In the genomic region with DNA sequence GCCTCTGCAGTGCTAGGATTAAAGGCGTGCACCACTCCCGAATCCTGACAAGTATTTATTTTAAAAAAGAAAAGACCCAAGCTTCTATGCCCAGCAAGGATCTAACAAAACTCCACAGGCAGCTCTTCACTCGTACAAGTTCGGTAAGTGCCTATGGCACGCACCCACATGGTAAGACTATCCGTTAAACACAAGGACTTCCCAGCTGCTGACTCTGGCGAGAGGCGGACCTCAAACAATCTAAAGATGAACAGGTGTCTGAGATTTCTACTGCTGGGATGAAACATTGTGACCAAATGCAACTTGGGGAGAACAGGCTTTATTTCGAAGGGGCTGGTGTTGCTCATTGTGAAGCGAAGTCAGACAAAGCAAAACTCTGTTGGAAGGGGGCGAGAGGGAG, we compare ENCODE assay signal across 34 mouse cellular contexts. TPM values are rescaled to one million over a fixed set of nuclear protein-coding genes. Genes with fewer than 3 reads are reported as not detected.
DNase-seq lines count a peak whose midpoint lies in the region; ATAC-seq and TF ChIP-seq lines count a peak whose summit lies in the region.
"Had no signal": no experiment of that assay in that cellular context is flagged by ENCODE, and none has a peak within 500 bp of the region (broad histone marks: within the 10 kb centered on the region; RNA-seq: fewer than 3 reads in every experiment).

No protein-coding gene starts in this region.

- DNase-seq in heart, adult 2 months, result no peak
- no peak for DNase-seq in heart, adult 9 months (ENCODE audit: low spot score in 2 of 2)
- DNase-seq: B cell, adult 2 months; cerebellum, adult 8-10 months; cerebellum, postnatal 25 days; kidney, adult 11 months; kidney, postnatal 25 days; liver, postnatal 0 days; lung, postnatal 36 days; right cerebral cortex, postnatal 4 days had no signal

- TF ChIP-seq CTCF in heart, adult 2 months (IDR thresholded peaks at IDR 0.05), result no peak

- H3K9ac ChIP-seq in heart, adult 2 months (ENCODE audit: low read depth, low read length), result no peak overlapping the region
- H3K9ac ChIP-seq in heart, embryonic 16.5 days (ENCODE audit: low read length), result no peak overlapping the region
- H3K9ac ChIP-seq in heart, embryonic 11.5 days (ENCODE audit: low read depth, low read length), result no peak overlapping the region
- H3K9ac ChIP-seq: embryonic facial prominence, embryonic 12.5 days; forebrain, embryonic 15.5 days; hindbrain, embryonic 14.5 days; kidney, embryonic 15.5 days; liver, embryonic 12.5 days; liver, postnatal 0 days; neural tube, embryonic 12.5 days had no signal

- no peak for TF ChIP-seq EP300 in heart, adult 2 months (IDR thresholded peaks at IDR 0.05; ENCODE audit: insufficient read depth, low read depth, low read length)

- no peaks in the 10 kb centered on the region for H3K9me3 ChIP-seq in heart, embryonic 16.5 days (replicated peaks; ENCODE audit: control insufficient read depth, low read length)
- no peaks in the 10 kb centered on the region for H3K9me3 ChIP-seq in heart, embryonic 11.5 days (replicated peaks; ENCODE audit: control insufficient read depth, low read length)
- H3K9me3 ChIP-seq: embryonic facial prominence, embryonic 12.5 days; forebrain, embryonic 10.5 days; forebrain, embryonic 15.5 days; kidney, embryonic 15.5 days; limb, embryonic 13.5 days; liver, embryonic 12.5 days; neural tube, embryonic 12.5 days had no signal

- H3K27ac ChIP-seq in heart, adult 2 months, result peak overlapping the region; percentile 68
- peak overlapping the region; percentile 82 for H3K27ac ChIP-seq in heart, embryonic 16.5 days (ENCODE audit: low read length)
- H3K27ac ChIP-seq in heart, embryonic 11.5 days (ENCODE audit: low read depth, low read length), result no peak overlapping the region
- H3K27ac ChIP-seq in brown adipose tissue, adult 24 weeks (replicated peaks; ENCODE audit: low read depth, low read length), result peak overlapping the region; percentile 54
- H3K27ac ChIP-seq: embryonic facial prominence, embryonic 12.5 days; forebrain, embryonic 10.5 days; forebrain, embryonic 15.5 days; hindbrain, embryonic 14.5 days; kidney, embryonic 15.5 days; layer of hippocampus, adult 2 months; left cerebral cortex, adult 2 months; neural tube, embryonic 12.5 days had no signal

- WGBS in heart, adult 2 months, result 94% methylated on average over 11 of the region's 11 CpGs
- 89% methylated on average over 11 of the region's 11 CpGs for WGBS in heart, embryonic 16.5 days
- 91% methylated on average over 11 of the region's 11 CpGs for WGBS in heart, embryonic 11.5 days (ENCODE audit: insufficient replicate concordance)

- no peak for ATAC-seq in heart, embryonic 16.5 days (replicated peaks; ENCODE audit: extremely low read depth, insufficient read depth, low FRiP score)
- ATAC-seq in heart, embryonic 11.5 days (replicated peaks; ENCODE audit: insufficient number of reproducible peaks, low FRiP score, low TSS enrichment), result no peak
- ATAC-seq: forebrain, embryonic 15.5 days; inflammation-experienced regulatory T-cells, adult 6 months; liver, embryonic 12.5 days; liver, postnatal 0 days; midbrain, embryonic 16.5 days had no signal

- no peaks in the 10 kb centered on the region for H3K79me2 ChIP-seq in heart, adult 2 months (replicated peaks; ENCODE audit: control insufficient read depth, insufficient read depth, low read length)
- peaks cover under 1% of the 10 kb centered on the region for H3K79me2 ChIP-seq in myocyte (ENCODE audit: control insufficient read depth, insufficient read depth)

- no peak overlapping the region for H3K4me2 ChIP-seq in heart, embryonic 16.5 days (ENCODE audit: low read depth, low read length)
- H3K4me2 ChIP-seq in heart, embryonic 11.5 days, result no peak overlapping the region
- no peak overlapping the region for H3K4me2 ChIP-seq in myocyte (ENCODE audit: low read depth)
- H3K4me2 ChIP-seq: embryonic facial prominence, embryonic 12.5 days; forebrain, embryonic 15.5 days; hindbrain, embryonic 14.5 days; kidney, embryonic 15.5 days; limb, embryonic 13.5 days; liver, embryonic 12.5 days; midbrain, embryonic 11.5 days; neural tube, embryonic 12.5 days had no signal

- H3K36me3 ChIP-seq in heart, adult 2 months (ENCODE audit: control insufficient read depth, insufficient read depth, low read length), result no peaks in the 10 kb centered on the region
- H3K36me3 ChIP-seq in heart, embryonic 16.5 days (ENCODE audit: control insufficient read depth, insufficient read depth), result peaks cover 20% of the 10 kb centered on the region
- peaks cover 12% of the 10 kb centered on the region for H3K36me3 ChIP-seq in heart, embryonic 11.5 days (ENCODE audit: control insufficient read depth, insufficient read depth, low read length)
- no peaks in the 10 kb centered on the region for H3K36me3 ChIP-seq in myocyte (ENCODE audit: control insufficient read depth, insufficient read depth)

- peaks cover 3% of the 10 kb centered on the region; the same call in 1 of the 2 replicates for H3K4me1 ChIP-seq in heart, adult 2 months (ENCODE audit: control insufficient read depth, insufficient read depth, low read length)
- H3K4me1 ChIP-seq in heart, embryonic 16.5 days (ENCODE audit: control insufficient read depth, insufficient read depth, low read length), result peaks cover 28% of the 10 kb centered on the region
- peaks cover 25% of the 10 kb centered on the region for H3K4me1 ChIP-seq in heart, embryonic 11.5 days (ENCODE audit: control insufficient read depth, insufficient read depth, low read length)
- peaks cover 12% of the 10 kb centered on the region for H3K4me1 ChIP-seq in brown adipose tissue, adult 24 weeks (ENCODE audit: control insufficient read depth, insufficient read depth, insufficient read length, low read length)
- H3K4me1 ChIP-seq: embryonic facial prominence, embryonic 12.5 days; kidney, embryonic 15.5 days; liver, embryonic 12.5 days; neural tube, embryonic 12.5 days had no signal

- no peaks in the 10 kb centered on the region for H3K27me3 ChIP-seq in heart, adult 2 months (ENCODE audit: control insufficient read depth, insufficient read depth, low read length)
- H3K27me3 ChIP-seq in heart, embryonic 16.5 days (ENCODE audit: control insufficient read depth, insufficient read depth, low read length), result no peaks in the 10 kb centered on the region
- no peaks in the 10 kb centered on the region for H3K27me3 ChIP-seq in heart, embryonic 11.5 days (ENCODE audit: control insufficient read depth, insufficient read depth, low read length)
- H3K27me3 ChIP-seq in myocyte (ENCODE audit: control insufficient read depth, insufficient read depth, insufficient read length), result no peaks in the 10 kb centered on the region
- H3K27me3 ChIP-seq: embryonic facial prominence, embryonic 12.5 days; forebrain, embryonic 15.5 days; kidney, embryonic 15.5 days; limb, embryonic 13.5 days; liver, embryonic 12.5 days; neural tube, embryonic 12.5 days had no signal

- no peak overlapping the region for H3K4me3 ChIP-seq in heart, adult 2 months
- H3K4me3 ChIP-seq in heart, embryonic 16.5 days (ENCODE audit: low read length), result no peak overlapping the region
- H3K4me3 ChIP-seq in heart, embryonic 11.5 days (ENCODE audit: low read depth, low read length), result no peak overlapping the region
- no peak overlapping the region for H3K4me3 ChIP-seq in brown adipose tissue, adult 24 weeks (ENCODE audit: insufficient read depth, low read depth, low read length)
- H3K4me3 ChIP-seq in myocyte, result no peak overlapping the region
- H3K4me3 ChIP-seq: embryonic facial prominence, embryonic 12.5 days; forebrain, embryonic 10.5 days; forebrain, embryonic 15.5 days; kidney, embryonic 15.5 days; layer of hippocampus, adult 2 months; left cerebral cortex, adult 2 months; limb, embryonic 13.5 days; liver, embryonic 12.5 days; neural tube, embryonic 12.5 days had no signal

- intact Hi-C loops in heart, adult 2 months (cut with DNase I), result no loop called here

- no peak overlapping the region for H3ac ChIP-seq in myocyte (ENCODE audit: control insufficient read depth, insufficient read length)

- TF ChIP-seq POLR2A in heart, adult 2 months (IDR thresholded peaks at IDR 0.05; ENCODE audit: insufficient read depth, low read depth, low read length), result no peak
- TF ChIP-seq POLR2A in myocyte (IDR thresholded peaks at IDR 0.05; ENCODE audit: insufficient read length, low read depth), result no peak

RNA-seq across cellular contexts. Expression of gene Gm42417, which starts 0.9 kb away (rescaled TPM):
- total RNA-seq in heart, adult 2 months (2021), result 100 to 1,000 TPM; 148 to 172 TPM
- polyA plus RNA-seq in heart, adult 2 months (2012; rRNA removed), result 0.09 TPM in 1 of 2 replicates, not detected in the other
- not detected in 2 replicates for polyA plus RNA-seq in heart, embryonic 16.5 days (2015; fragmentation: Nextera tagmentation; extraction: Ambion mirVana)
- polyA plus RNA-seq in heart, embryonic 11.5 days (2014; fragmentation: Nextera tagmentation; extraction: Ambion mirVana), result 0.44 TPM in 1 of 2 replicates, not detected in the other
- 4.1 and 7.8 TPM in 2 replicates for polyA plus RNA-seq in brown adipose tissue, adult 24 weeks (2012; ENCODE audit: insufficient read depth, insufficient read length, missing spikeins)
- polyA plus RNA-seq in myocyte (2012; fragmentation: generic; extraction: Trizol), result 0.13 TPM
- total RNA-seq: adrenal gland, adult 18-20 months; adrenal gland, postnatal 4 days; layer of hippocampus, adult 2 months; layer of hippocampus, postnatal 14 days; left cerebral cortex, adult 2 months; left cerebral cortex, postnatal 25 days; megakaryocyte, adult 5-6 weeks had no signal
- polyA plus RNA-seq: forebrain, embryonic 10.5 days; forebrain, embryonic 15.5 days; frontal cortex, adult 2 months; liver, postnatal 0 days; midbrain, embryonic 11.5 days; neural tube, embryonic 12.5 days; spleen, adult 2 months had no signal

RNA-seq across cellular contexts. Expression of gene Ankrd23, which starts 3.4 kb away (rescaled TPM):
- 100 to 1,000 TPM; 310 to 338 TPM for total RNA-seq in heart, adult 2 months (2021)
- 397 and 412 TPM in 2 replicates for polyA plus RNA-seq in heart, adult 2 months (2012; rRNA removed)
- polyA plus RNA-seq in heart, embryonic 16.5 days (2015; fragmentation: Nextera tagmentation; extraction: Ambion mirVana), result 30.2 and 32.7 TPM in 2 replicates
- 9.8 and 13.6 TPM in 2 replicates for polyA plus RNA-seq in heart, embryonic 11.5 days (2014; fragmentation: Nextera tagmentation; extraction: Ambion mirVana)
- polyA plus RNA-seq in brown adipose tissue, adult 24 weeks (2012; ENCODE audit: insufficient read depth, insufficient read length, missing spikeins), result 17.9 and 25.2 TPM in 2 replicates
- 78.6 TPM for polyA plus RNA-seq in myocyte (2012; fragmentation: generic; extraction: Trizol)

RNA-seq across cellular contexts. Expression of gene Ankrd39, which starts 7.1 kb away (rescaled TPM):
- 1 to 10 TPM; 6.2 to 6.3 TPM for total RNA-seq in heart, adult 2 months (2021)
- 11.1 TPM in 2 replicates for polyA plus RNA-seq in heart, adult 2 months (2012; rRNA removed)
- polyA plus RNA-seq in heart, embryonic 16.5 days (2015; fragmentation: Nextera tagmentation; extraction: Ambion mirVana), result 31.1 and 32.5 TPM in 2 replicates
- 19.9 and 25.1 TPM in 2 replicates for polyA plus RNA-seq in heart, embryonic 11.5 days (2014; fragmentation: Nextera tagmentation; extraction: Ambion mirVana)
- polyA plus RNA-seq in brown adipose tissue, adult 24 weeks (2012; ENCODE audit: insufficient read depth, insufficient read length, missing spikeins), result 5.0 and 8.4 TPM in 2 replicates
- polyA plus RNA-seq in myocyte (2012; fragmentation: generic; extraction: Trizol), result 17.9 TPM

RNA-seq across cellular contexts. Expression of gene Sema4c, which starts 18.0 kb away (rescaled TPM):
- 10 to 100 TPM; 10.6 to 11.1 TPM for total RNA-seq in heart, adult 2 months (2021)
- 12.7 and 15.2 TPM in 2 replicates for polyA plus RNA-seq in heart, adult 2 months (2012; rRNA removed)
- 7.8 and 8.8 TPM in 2 replicates for polyA plus RNA-seq in heart, embryonic 16.5 days (2015; fragmentation: Nextera tagmentation; extraction: Ambion mirVana)
- 0.96 and 2.1 TPM in 2 replicates for polyA plus RNA-seq in heart, embryonic 11.5 days (2014; fragmentation: Nextera tagmentation; extraction: Ambion mirVana)
- polyA plus RNA-seq in brown adipose tissue, adult 24 weeks (2012; ENCODE audit: insufficient read depth, insufficient read length, missing spikeins), result 4.1 and 6.7 TPM in 2 replicates
- 30.7 TPM for polyA plus RNA-seq in myocyte (2012; fragmentation: generic; extraction: Trizol)

RNA-seq across cellular contexts. Expression of gene Cnnm3, which starts 28.5 kb away (rescaled TPM):
- 10 to 100 TPM; 11.1 to 15.1 TPM for total RNA-seq in heart, adult 2 months (2021)
- polyA plus RNA-seq in heart, adult 2 months (2012; rRNA removed), result 14.1 and 15.6 TPM in 2 replicates
- 1.8 and 2.4 TPM in 2 replicates for polyA plus RNA-seq in heart, embryonic 16.5 days (2015; fragmentation: Nextera tagmentation; extraction: Ambion mirVana)
- polyA plus RNA-seq in heart, embryonic 11.5 days (2014; fragmentation: Nextera tagmentation; extraction: Ambion mirVana), result 2.5 and 3.9 TPM in 2 replicates
- 7.2 and 7.3 TPM in 2 replicates for polyA plus RNA-seq in brown adipose tissue, adult 24 weeks (2012; ENCODE audit: insufficient read depth, insufficient read length, missing spikeins)
- 10.2 TPM for polyA plus RNA-seq in myocyte (2012; fragmentation: generic; extraction: Trizol)
